Mouse (Mus musculus) adrenal gland, postnatal 36 days (tissue): ENCODE results near the gene Cdk9. TPM values are rescaled to one million over a fixed set of nuclear protein-coding genes. Genes with fewer than 3 reads are reported as not detected.

Experiments
- DNase-seq, 2 experiments: peaks; one replicate each; pipeline ENCODE4 v3.0.0; 2021; ENCODE audit warnings: mixed read lengths in 1 of 2
- total RNA-seq, 2 experiments: library from RNA; stranded (reverse); gene quantifications; 2 replicates each; pipeline ENCODE4 v1.2.3; 2021

Cdk9 gene
- total RNA-seq, 2 experiments from 2014 or later = 74.7 to 76.3 TPM

GRCm38 (mm10) chr2:32734480-32734879 is 21.6 kb upstream of the Cdk9 start:
- DNase-seq = no peak

GRCm38 (mm10) chr2:32732695-32733094 is 19.8 kb upstream of the Cdk9 start:
- no peak for DNase-seq

DNA sequence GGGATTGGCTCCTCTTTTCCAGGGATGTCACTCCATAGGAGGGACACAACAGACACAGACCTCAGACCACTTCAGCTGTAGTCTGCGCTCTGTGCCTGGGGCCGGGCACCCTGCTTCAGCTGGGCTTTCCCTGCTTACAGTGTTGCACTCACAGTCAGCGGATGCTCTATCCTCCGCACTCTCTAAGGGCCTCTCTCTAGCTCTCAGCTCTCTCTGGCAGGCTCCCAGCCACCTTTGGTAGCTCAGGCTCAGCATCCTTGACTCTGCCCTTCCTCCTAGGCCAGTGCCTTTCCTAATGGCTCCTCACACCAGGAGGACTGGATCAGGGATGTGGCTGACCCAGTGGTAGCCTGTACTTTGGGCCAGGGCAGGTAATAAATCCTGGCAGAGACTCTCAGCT is 19.0 kb upstream of the Cdk9 start:
- no peak for DNase-seq

DNA sequence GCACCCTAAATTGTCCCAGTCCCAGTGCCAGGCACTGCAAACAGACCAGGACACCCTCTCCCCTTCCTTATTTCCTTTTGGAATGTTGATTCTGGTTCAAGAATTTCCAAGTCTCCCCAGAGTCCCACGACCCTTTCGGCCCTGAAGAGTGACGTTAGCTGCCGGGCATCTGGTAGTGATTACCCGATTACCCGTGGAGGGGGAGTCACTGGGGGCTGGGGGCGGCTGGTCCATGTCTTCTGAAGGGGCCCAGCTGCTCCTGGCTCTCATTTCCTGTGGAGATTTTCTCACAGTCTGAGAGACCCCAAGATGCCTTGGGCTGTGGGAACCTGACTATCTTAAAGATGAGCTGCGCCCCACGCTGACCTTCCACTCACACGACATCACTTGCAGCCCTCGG is 18.0 kb upstream of the Cdk9 start:
- DNase-seq = no peak

- no peak for DNase-seq
These were observed 16.7 kb upstream of the Cdk9 start for GRCm38 (mm10) chr2:32729547-32729946.

GRCm38 (mm10) chr2:32728463-32728862 is 15.6 kb upstream of the Cdk9 start:
- peak; percentile 66 to 81 for DNase-seq

DNA sequence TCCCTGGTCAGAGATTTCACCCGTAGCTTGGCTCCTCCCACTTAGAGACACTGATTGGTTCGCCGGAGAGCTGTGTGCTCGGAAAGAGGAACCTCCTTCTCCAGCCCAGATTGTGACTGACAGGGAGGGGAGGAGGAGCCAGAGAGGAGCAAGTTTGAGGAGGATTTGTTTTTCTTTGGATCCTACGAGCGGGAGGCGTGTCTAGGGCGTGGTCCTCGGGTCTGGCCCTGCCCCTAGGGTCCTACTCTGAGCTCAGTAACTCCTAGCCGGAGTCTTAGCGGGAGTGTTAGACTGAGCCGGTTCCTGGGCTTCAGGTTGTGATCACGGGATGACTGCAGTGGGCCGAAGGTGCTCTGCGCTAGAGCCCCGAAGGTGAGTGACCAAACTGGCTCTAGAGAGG is 14.6 kb upstream of the Cdk9 start:
- peak; percentile 92 to 94 for DNase-seq

DNA sequence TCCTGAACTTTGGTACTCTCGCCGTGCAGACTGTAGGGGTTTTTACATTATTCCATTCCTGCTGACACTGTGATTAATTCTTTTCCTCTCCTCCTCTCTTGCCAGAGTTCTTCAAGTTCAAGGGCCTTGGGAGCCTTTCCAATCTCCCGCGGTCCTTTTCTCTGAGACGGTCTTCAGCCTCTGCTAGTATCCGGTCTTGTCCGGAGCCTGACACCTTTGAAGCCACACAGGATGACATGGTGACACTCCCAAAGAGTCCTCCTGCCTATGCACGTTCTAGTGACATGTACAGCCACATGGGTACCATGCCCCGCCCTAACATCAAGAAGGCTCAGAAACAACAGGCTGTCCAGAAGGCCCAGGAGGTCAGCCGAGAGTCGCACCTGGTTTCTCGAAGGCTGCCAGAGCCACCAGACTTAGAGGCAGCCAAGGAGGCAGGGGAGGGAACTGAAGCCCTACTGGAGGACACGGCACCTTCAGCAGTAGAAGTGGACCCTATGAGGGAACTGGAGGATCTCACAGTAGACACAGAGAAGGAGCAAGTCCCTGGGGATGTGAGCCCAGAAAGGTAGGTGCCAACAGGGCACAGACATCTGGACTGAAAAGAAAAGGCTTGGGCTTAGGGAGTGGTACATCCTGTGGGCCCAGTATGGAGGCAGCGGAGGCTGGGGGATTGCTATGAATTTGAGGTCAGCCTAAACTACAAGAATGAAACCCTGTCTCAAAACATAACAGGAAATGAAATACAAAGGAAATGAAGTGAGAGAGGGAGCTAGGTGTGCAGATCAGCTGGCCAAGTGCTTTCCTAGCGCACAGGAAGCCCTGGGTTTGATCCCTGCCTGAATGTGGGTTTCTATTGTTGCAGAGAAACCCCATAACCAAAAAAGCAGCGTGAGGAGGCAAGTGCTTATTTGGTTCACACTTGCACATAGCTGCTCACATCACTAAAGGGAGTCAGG is 12.2 kb upstream of the Cdk9 start:
- DNase-seq = peak; percentile 65 to 68

- no peak for DNase-seq
These were observed 11.3 kb upstream of the Cdk9 start for GRCm38 (mm10) chr2:32724149-32724548.

DNA sequence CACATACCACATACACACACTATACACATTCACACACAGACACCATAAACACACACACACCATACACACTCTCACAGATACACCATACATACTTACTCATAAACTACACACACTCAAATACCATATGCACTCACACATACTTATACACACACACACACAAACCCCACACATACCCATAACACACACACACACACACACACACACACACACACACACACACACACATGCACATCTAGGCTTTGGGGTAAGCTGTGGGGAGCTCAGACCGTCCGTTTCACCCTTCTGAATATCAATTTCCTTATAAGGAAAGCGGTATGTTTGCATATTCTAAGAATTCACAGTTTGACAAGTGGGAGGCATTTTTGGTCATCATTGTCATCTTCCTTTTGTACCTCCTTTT is 9.7 kb upstream of the Cdk9 start:
- DNase-seq = no peak

GRCm38 (mm10) chr2:32722046-32722445 is 9.2 kb upstream of the Cdk9 start:
- no peak for DNase-seq

GRCm38 (mm10) chr2:32720681-32721229 is 7.9 kb upstream of the Cdk9 start, which contains the start of gene Sh2d3c:
Gene Sh2d3c (plus strand): TSS chr2:32721055.
- no peak for DNase-seq

DNA sequence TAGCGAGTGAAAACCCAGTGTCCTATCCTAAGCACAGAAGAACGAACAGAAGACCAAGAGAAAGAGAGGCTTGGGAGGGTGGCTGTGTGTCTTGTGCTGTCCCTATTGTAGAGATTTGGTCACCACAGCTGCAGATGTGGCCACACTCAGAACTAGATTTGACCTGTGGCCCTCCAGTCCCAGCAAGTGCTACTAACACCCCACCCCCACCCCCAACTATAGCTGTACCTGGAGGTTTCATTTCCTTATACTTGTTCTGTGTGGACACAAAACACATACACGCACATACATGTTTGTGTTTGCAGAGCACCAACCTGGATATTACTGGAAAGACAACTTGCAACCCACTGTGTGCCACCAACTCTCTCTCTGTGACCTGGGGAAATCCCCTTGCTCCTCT is 7.2 kb upstream of the Cdk9 start:
- DNase-seq = no peak

- DNase-seq = no peak
These were observed 5.9 kb upstream of the Cdk9 start for GRCm38 (mm10) chr2:32718761-32719160.

DNA sequence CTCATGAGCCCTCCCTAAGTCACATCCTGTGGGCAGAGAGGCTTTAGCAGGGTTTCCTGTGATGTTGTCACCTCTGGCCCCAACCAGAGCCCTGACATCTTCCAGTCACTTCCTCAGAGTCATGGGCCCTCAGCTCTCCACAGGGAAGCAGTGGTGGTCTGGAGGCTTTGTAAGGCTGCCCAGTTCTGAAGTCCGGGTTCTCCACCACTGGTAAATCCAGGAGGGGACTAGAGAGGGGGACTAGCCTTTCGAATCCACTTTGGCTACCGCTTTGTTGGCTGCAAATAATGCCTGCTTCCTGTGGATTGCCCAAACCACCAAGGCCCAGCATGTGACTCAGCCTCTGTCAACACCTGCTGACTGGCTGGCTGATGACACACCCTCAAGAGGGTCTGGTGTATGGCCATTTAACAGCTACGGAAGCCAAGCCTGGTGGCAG is 2.1 kb upstream of the Cdk9 start:
- DNase-seq = peak; percentile 47 to 69

DNA sequence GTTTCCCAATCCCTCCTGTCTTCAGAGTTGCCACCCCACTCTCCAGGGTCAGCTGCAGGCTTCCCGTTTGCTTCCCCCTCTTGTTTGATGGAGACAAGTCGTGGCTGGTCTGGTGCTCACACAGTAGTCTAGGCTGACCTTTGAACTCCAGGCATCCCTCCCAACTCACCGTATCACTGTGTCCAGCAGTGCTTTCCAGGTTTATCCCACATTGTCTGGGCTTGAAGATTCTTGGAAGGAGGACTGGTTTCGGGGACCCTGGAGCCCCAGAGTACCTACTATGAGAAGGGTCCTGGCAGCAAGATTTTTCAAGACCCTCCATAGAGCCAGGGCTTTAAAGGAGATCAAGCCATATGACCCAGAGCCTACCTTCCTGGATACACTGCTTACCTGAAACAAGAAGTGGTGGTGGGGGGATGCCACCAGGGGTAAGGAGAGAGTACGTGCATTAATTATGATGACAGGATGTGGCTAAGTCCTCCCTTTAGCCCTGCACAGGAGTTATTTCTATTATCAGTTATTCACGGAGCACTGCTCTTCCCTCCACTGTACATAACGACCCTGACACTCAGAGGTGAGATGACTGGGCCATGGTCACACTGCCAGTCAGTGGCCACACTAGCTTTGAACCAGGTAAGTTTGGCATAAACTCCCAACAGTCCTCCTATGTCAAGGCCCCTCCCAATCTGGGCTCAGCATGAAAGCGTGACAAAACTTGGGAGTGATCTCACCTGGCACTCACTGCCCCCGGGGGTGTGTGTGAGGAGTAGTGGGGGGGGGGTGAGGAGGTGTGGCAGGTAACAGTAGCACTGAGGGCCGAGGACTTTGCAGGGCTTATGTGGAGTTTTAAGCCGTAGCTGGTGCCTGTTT is 1.5 kb upstream of the Cdk9 start:
- no peak for DNase-seq

DNA sequence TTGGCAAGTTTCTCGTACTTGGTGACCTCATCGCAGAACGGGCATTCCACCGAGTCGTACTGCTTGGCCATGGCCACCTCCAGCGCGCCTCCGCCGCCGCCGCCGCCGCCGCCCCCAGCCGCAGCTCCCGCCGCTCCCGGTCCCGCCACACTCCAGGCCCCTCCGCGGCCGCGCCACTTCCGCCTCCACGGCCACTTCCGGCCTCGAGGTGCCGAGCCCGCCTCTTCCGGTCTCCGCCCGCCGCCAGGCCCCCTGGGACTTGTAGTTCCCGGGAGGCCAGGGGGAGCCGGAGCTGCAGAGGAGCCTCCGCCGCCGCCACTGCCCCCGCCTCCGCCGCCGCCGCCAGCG is 316 bp downstream of the Cdk9 start:
- DNase-seq = peak; percentile 96 to 97

- peak; percentile 79 to 88 for DNase-seq
These were observed 746 bp downstream of the Cdk9 start for GRCm38 (mm10) chr2:32712108-32712551.

GRCm38 (mm10) chr2:32711301-32712056 is 1.4 kb downstream of the Cdk9 start:
- DNase-seq = no peak

DNA sequence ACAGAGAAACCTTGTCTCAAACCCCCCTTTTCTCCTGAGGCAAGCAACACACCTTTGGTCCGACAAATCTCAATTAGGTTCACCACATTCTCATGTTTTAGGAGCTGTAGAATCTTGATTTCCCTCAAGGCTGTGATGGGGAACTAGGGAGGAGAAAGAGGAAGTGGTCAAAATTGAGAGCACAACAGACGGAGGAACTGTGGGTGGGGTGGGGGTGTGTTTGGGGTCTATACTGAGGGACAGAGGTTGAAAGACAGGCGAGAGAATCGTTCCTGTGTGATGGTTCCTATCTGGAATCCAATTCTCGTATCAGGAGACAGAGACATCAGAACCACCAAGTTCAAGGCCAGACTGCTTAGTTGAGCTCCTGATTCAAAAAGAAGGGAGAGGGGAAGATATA is 2.5 kb downstream of the Cdk9 start:
- DNase-seq = no peak

DNA sequence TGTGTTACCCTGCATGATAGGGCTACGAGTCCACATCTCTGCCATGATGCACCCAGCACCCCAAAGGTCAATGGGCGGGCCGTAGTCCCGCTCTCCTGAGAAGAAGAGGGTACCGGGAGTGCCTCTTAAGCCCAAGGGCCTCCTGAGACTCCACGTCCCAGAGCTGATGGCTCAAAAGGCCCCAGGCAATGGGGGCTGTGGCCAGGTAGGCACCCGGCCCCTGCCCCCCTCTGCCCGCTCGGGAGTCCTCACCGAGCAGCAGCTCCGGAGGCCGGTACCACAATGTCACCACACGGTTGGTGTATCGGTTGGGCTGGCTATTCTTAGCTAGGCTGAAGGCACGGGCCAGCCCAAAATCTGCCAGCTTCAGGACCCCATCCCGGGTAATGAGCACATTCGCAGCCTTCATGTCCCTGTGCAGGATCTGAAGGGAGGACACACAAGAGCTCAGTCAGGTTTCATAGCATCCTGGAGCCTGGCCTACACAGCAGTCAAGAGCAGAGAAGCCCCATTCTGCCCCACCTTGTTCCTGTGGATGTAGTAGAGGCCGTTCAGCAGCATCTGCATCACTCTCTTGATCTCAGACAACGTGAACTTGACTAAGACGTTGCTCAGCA is 3.2 kb downstream of the Cdk9 start:
- no peak for DNase-seq
